Comparison of ENCODE assay signal across 22 mouse cellular contexts in genomic region chr14:60970961-60971360, GRCm38 (mm10).
A peak's percentile ranks its signal among the peaks of the same experiment; 100 is the strongest.
DNase-seq lines count a peak whose midpoint lies in the region; ATAC-seq and TF ChIP-seq lines count a peak whose summit lies in the region.
"Had no signal": no experiment of that assay in that cellular context is flagged by ENCODE, and none has a peak within 500 bp of the region (broad histone marks: within the 10 kb centered on the region; RNA-seq: fewer than 3 reads in every experiment).

No protein-coding gene starts in this region.

- no peak overlapping the region for H3K4me3 ChIP-seq in forebrain, postnatal 0 days (ENCODE audit: low read depth, low read length)
- H3K4me3 ChIP-seq in forebrain, embryonic 13.5 days, result no peak overlapping the region
- H3K4me3 ChIP-seq: embryonic facial prominence, embryonic 13.5 days; embryonic facial prominence, embryonic 15.5 days; erythroblast, embryonic 14.5 days; forebrain, embryonic 10.5 days; forebrain, embryonic 12.5 days; forebrain, embryonic 15.5 days had no signal

- no peak for TF ChIP-seq CTCF in forebrain, postnatal 0 days (IDR thresholded peaks at IDR 0.05; ENCODE audit: low read depth)

- ATAC-seq in forebrain, postnatal 0 days, result peak; percentile 48
- ATAC-seq in forebrain, embryonic 13.5 days, result no peak
- ATAC-seq: forebrain, embryonic 15.5 days had no signal

- H3K4me1 ChIP-seq in forebrain, postnatal 0 days (ENCODE audit: insufficient read depth), result no peaks in the 10 kb centered on the region
- no peaks in the 10 kb centered on the region for H3K4me1 ChIP-seq in forebrain, embryonic 13.5 days
- H3K4me1 ChIP-seq: embryonic facial prominence, embryonic 15.5 days; forebrain, embryonic 12.5 days; forebrain, embryonic 15.5 days had no signal

- H3K36me3 ChIP-seq in forebrain, postnatal 0 days (ENCODE audit: insufficient read depth), result peaks cover 15% of the 10 kb centered on the region
- peaks cover 69% of the 10 kb centered on the region for H3K36me3 ChIP-seq in forebrain, embryonic 13.5 days (ENCODE audit: poor library complexity, severe bottlenecking)

- H3K27me3 ChIP-seq in forebrain, postnatal 0 days (ENCODE audit: insufficient read depth, low read length), result no peaks in the 10 kb centered on the region
- no peaks in the 10 kb centered on the region for H3K27me3 ChIP-seq in forebrain, embryonic 13.5 days
- H3K27me3 ChIP-seq: embryonic facial prominence, embryonic 13.5 days; embryonic facial prominence, embryonic 15.5 days; forebrain, embryonic 12.5 days; forebrain, embryonic 15.5 days had no signal

- WGBS in forebrain, postnatal 0 days, result 87% methylated on average over 9 of the region's 9 CpGs
- 92% methylated on average over 9 of the region's 9 CpGs for WGBS in forebrain, embryonic 13.5 days

- no peak overlapping the region for H3K27ac ChIP-seq in forebrain, postnatal 0 days (ENCODE audit: low read depth, low read length)
- no peak overlapping the region for H3K27ac ChIP-seq in forebrain, embryonic 13.5 days
- H3K27ac ChIP-seq: embryonic facial prominence, embryonic 13.5 days; embryonic facial prominence, embryonic 15.5 days; forebrain, embryonic 10.5 days; forebrain, embryonic 12.5 days; forebrain, embryonic 15.5 days had no signal

- no peak overlapping the region for H3K9ac ChIP-seq in forebrain, postnatal 0 days
- no peak overlapping the region for H3K9ac ChIP-seq in forebrain, embryonic 13.5 days
- H3K9ac ChIP-seq: embryonic facial prominence, embryonic 13.5 days; embryonic facial prominence, embryonic 15.5 days; forebrain, embryonic 12.5 days; forebrain, embryonic 15.5 days had no signal

- no peak overlapping the region for H3K4me2 ChIP-seq in forebrain, postnatal 0 days (ENCODE audit: low read depth)
- H3K4me2 ChIP-seq in forebrain, embryonic 13.5 days, result no peak overlapping the region
- H3K4me2 ChIP-seq: embryonic facial prominence, embryonic 13.5 days; embryonic facial prominence, embryonic 15.5 days; forebrain, embryonic 12.5 days; forebrain, embryonic 15.5 days had no signal

- H3K9me3 ChIP-seq in forebrain, postnatal 0 days (ENCODE audit: low read length), result no peaks in the 10 kb centered on the region
- no peaks in the 10 kb centered on the region for H3K9me3 ChIP-seq in forebrain, embryonic 13.5 days (replicated peaks)
- H3K9me3 ChIP-seq: embryonic facial prominence, embryonic 13.5 days; embryonic facial prominence, embryonic 15.5 days; forebrain, embryonic 10.5 days; forebrain, embryonic 12.5 days; forebrain, embryonic 15.5 days had no signal

- DNase-seq in forebrain, postnatal 0 days, result no peak
- DNase-seq in layer of hippocampus, adult 18-20 months (ENCODE audit: low spot score in 2 of 2), result peak; percentile 13 to 53
- no peak for DNase-seq in layer of hippocampus, postnatal 36 days
- DNase-seq in layer of hippocampus, adult 9-11 months, result peak; percentile 42
- DNase-seq in B cell, adult 2 months, result no peak
- DNase-seq: adrenal gland, adult 2 months; adrenal gland, postnatal 10 days; adrenal gland, postnatal 25 days; cerebellum, adult 11 months; cerebellum, adult 18-20 months; cerebellum, adult 8-10 months; cerebellum, adult 9-11 months; cerebellum, postnatal 14 days; cerebellum, postnatal 36 days; embryo, embryonic 11 days had no signal

Comparison
In these comparisons a context has a peak if more than half of its experiments do, and no peak if none do; other contexts are left out.
1. DNase-seq: peak in layer of hippocampus, adult 18-20 months (2 of 2) and layer of hippocampus, adult 9-11 months (single experiment); none in forebrain, postnatal 0 days (single experiment), layer of hippocampus, postnatal 36 days (0 of 2) and B cell, adult 2 months (0 of 2).